Mouse (Mus musculus): ENCODE data around the gene BC003965. TPM values are rescaled to one million over a fixed set of nuclear protein-coding genes. Genes with fewer than 3 reads are reported as not detected.
"Not testable (repeated sequence)": the region's sequence is repeated elsewhere in the genome, so short reads cannot be mapped to it uniquely, and the experiment has no call there.

BC003965 gene
- polyA plus RNA-seq, 1 experiment from 2014 or later: 37.2 TPM

GRCm38 (mm10) chr17:25210680-25211466 lies 26.5 kb downstream of the BC003965 start:
- H3K27me3 ChIP-seq (replicated peaks; ENCODE audit: control insufficient read depth, insufficient read depth, low read length): no peaks in the 10 kb centered on the region
- H3K27ac ChIP-seq (ENCODE audit: low read length): no peak overlapping the region
- no peaks in the 10 kb centered on the region for H3K9me3 ChIP-seq (ENCODE audit: control insufficient read depth, low read length)
- 79% methylated on average over 15 of the region's 15 CpGs for WGBS
- H3K36me3 ChIP-seq (ENCODE audit: control insufficient read depth, insufficient read depth): peaks cover 43% of the 10 kb centered on the region
- no peaks in the 10 kb centered on the region for H3K4me1 ChIP-seq (replicated peaks; ENCODE audit: control insufficient read depth, insufficient read depth, low read length)
- no peak overlapping the region for H3K4me3 ChIP-seq (replicated peaks; ENCODE audit: low read length)
- no peak for ATAC-seq
- no peak overlapping the region for H3K4me2 ChIP-seq (ENCODE audit: low read length)
- no peak overlapping the region for H3K9ac ChIP-seq (replicated peaks; ENCODE audit: low read depth, low read length)

- H3K27ac ChIP-seq (ENCODE audit: low read length): no peak overlapping the region
- no peak for ATAC-seq
- WGBS: 90% methylated on average over 4 of the region's 4 CpGs
- H3K36me3 ChIP-seq (ENCODE audit: control insufficient read depth, insufficient read depth): peaks cover 43% of the 10 kb centered on the region
- H3K27me3 ChIP-seq (replicated peaks; ENCODE audit: control insufficient read depth, insufficient read depth, low read length): no peaks in the 10 kb centered on the region
- no peaks in the 10 kb centered on the region for H3K9me3 ChIP-seq (ENCODE audit: control insufficient read depth, low read length)
- no peak overlapping the region for H3K4me3 ChIP-seq (replicated peaks; ENCODE audit: low read length)
- H3K9ac ChIP-seq (replicated peaks; ENCODE audit: low read depth, low read length): no peak overlapping the region
- no peaks in the 10 kb centered on the region for H3K4me1 ChIP-seq (replicated peaks; ENCODE audit: control insufficient read depth, insufficient read depth, low read length)
- H3K4me2 ChIP-seq (ENCODE audit: low read length): no peak overlapping the region
Observed at GRCm38 (mm10) chr17:25211705-25212104, 27.4 kb downstream of the BC003965 start.

- 96% methylated on average over 3 of the region's 3 CpGs for WGBS
- H3K4me2 ChIP-seq (ENCODE audit: low read length): no peak overlapping the region
- H3K36me3 ChIP-seq (ENCODE audit: control insufficient read depth, insufficient read depth): peaks cover 27% of the 10 kb centered on the region
- no peak overlapping the region for H3K27ac ChIP-seq (ENCODE audit: low read length)
- no peaks in the 10 kb centered on the region for H3K27me3 ChIP-seq (replicated peaks; ENCODE audit: control insufficient read depth, insufficient read depth, low read length)
- ATAC-seq: no peak
- H3K4me1 ChIP-seq (replicated peaks; ENCODE audit: control insufficient read depth, insufficient read depth, low read length): no peaks in the 10 kb centered on the region
- H3K9me3 ChIP-seq (ENCODE audit: control insufficient read depth, low read length): no peaks in the 10 kb centered on the region
- H3K4me3 ChIP-seq (replicated peaks; ENCODE audit: low read length): no peak overlapping the region
- H3K9ac ChIP-seq (replicated peaks; ENCODE audit: low read depth, low read length): no peak overlapping the region
Observed at GRCm38 (mm10) chr17:25215431-25215830, 31.1 kb downstream of the BC003965 start.

- 91% methylated on average over 9 of the region's 9 CpGs for WGBS
- no peak overlapping the region for H3K4me3 ChIP-seq (replicated peaks; ENCODE audit: low read length)
- H3K4me1 ChIP-seq (replicated peaks; ENCODE audit: control insufficient read depth, insufficient read depth, low read length): peaks cover 7% of the 10 kb centered on the region; the same call in 1 of the 2 replicates
- no peak for ATAC-seq
- H3K36me3 ChIP-seq (ENCODE audit: control insufficient read depth, insufficient read depth): peaks cover 10% of the 10 kb centered on the region; the same call in 1 of the 2 replicates
- H3K27ac ChIP-seq (ENCODE audit: low read length): no peak overlapping the region
- no peaks in the 10 kb centered on the region for H3K9me3 ChIP-seq (ENCODE audit: control insufficient read depth, low read length)
- H3K4me2 ChIP-seq (ENCODE audit: low read length): no peak overlapping the region
- H3K9ac ChIP-seq (replicated peaks; ENCODE audit: low read depth, low read length): no peak overlapping the region
- no peaks in the 10 kb centered on the region for H3K27me3 ChIP-seq (replicated peaks; ENCODE audit: control insufficient read depth, insufficient read depth, low read length)
Observed at GRCm38 (mm10) chr17:25218967-25219366, 34.6 kb downstream of the BC003965 start.

- Histone ChIP-seq H3K9ac (replicated peaks; ENCODE audit: low read depth, low read length) (no peak overlapping the region), H3K27ac (ENCODE audit: low read length) (no peak overlapping the region), H3K9me3 (ENCODE audit: control insufficient read depth, low read length) (no peaks in the 10 kb centered on the region), H3K4me2 (ENCODE audit: low read length) (no peak overlapping the region), H3K36me3 (ENCODE audit: control insufficient read depth, insufficient read depth) (peaks cover 8% of the 10 kb centered on the region; the same call in 1 of the 2 replicates), H3K4me1 (replicated peaks; ENCODE audit: control insufficient read depth, insufficient read depth, low read length) (peaks cover 7% of the 10 kb centered on the region; the same call in 1 of the 2 replicates), H3K27me3 (replicated peaks; ENCODE audit: control insufficient read depth, insufficient read depth, low read length) (no peaks in the 10 kb centered on the region), H3K4me3 (replicated peaks; ENCODE audit: low read length) (no peak overlapping the region)
- no peak for ATAC-seq
- WGBS: 94% methylated on average over 15 of the region's 15 CpGs
Observed at GRCm38 (mm10) chr17:25219492-25220295, 35.3 kb downstream of the BC003965 start.

- H3K4me2 ChIP-seq (ENCODE audit: low read length): no peak overlapping the region
- whole genome bisulfite sequencing: 80% methylated on average over 1 of the region's 1 CpGs
- no peaks in the 10 kb centered on the region for H3K27me3 ChIP-seq (replicated peaks; ENCODE audit: control insufficient read depth, insufficient read depth, low read length)
- peaks cover 3% of the 10 kb centered on the region for H3K36me3 ChIP-seq (ENCODE audit: control insufficient read depth, insufficient read depth)
- H3K9me3 ChIP-seq (ENCODE audit: control insufficient read depth, low read length): no peaks in the 10 kb centered on the region
- H3K9ac ChIP-seq (replicated peaks; ENCODE audit: low read depth, low read length): no peak overlapping the region
- H3K4me3 ChIP-seq (replicated peaks; ENCODE audit: low read length): no peak overlapping the region
- peaks cover 7% of the 10 kb centered on the region; the same call in 1 of the 2 replicates for H3K4me1 ChIP-seq (replicated peaks; ENCODE audit: control insufficient read depth, insufficient read depth, low read length)
- no peak overlapping the region for H3K27ac ChIP-seq (ENCODE audit: low read length)
- ATAC-seq: no peak
Observed at GRCm38 (mm10) chr17:25220746-25221145, 36.4 kb downstream of the BC003965 start.

- Histone ChIP-seq H3K27me3 (replicated peaks; ENCODE audit: control insufficient read depth, insufficient read depth, low read length) (no peaks in the 10 kb centered on the region), H3K9ac (replicated peaks; ENCODE audit: low read depth, low read length) (no peak overlapping the region), H3K9me3 (ENCODE audit: control insufficient read depth, low read length) (no peaks in the 10 kb centered on the region), H3K27ac (ENCODE audit: low read length) (no peak overlapping the region), H3K4me3 (replicated peaks; ENCODE audit: low read length) (peak overlapping the region; percentile 23), H3K4me1 (replicated peaks; ENCODE audit: control insufficient read depth, insufficient read depth, low read length) (peaks cover 7% of the 10 kb centered on the region; the same call in 1 of the 2 replicates), H3K4me2 (ENCODE audit: low read length) (peak overlapping the region; percentile 39), H3K36me3 (ENCODE audit: control insufficient read depth, insufficient read depth) (peaks cover 3% of the 10 kb centered on the region)
- WGBS: 1% methylated on average over 14 of the region's 30 CpGs
- ATAC-seq: peak; percentile 80
Observed at GRCm38 (mm10) chr17:25221821-25222503, 37.6 kb downstream of the BC003965 start.

- not testable (repeated sequence) for H3K9me3 ChIP-seq (ENCODE audit: control insufficient read depth, low read length); H3K36me3 ChIP-seq (ENCODE audit: control insufficient read depth, insufficient read depth); H3K9ac ChIP-seq (replicated peaks; ENCODE audit: low read depth, low read length); H3K4me1 ChIP-seq (replicated peaks; ENCODE audit: control insufficient read depth, insufficient read depth, low read length); H3K27ac ChIP-seq (ENCODE audit: low read length); H3K27me3 ChIP-seq (replicated peaks; ENCODE audit: control insufficient read depth, insufficient read depth, low read length)
- H3K4me3 ChIP-seq (replicated peaks; ENCODE audit: low read length): peak overlapping the region; percentile 4; the same call in 1 of the 2 replicates
- 9% methylated on average over 17 of the region's 28 CpGs for WGBS
- ATAC-seq: peak; percentile 95
- peak overlapping the region; percentile 39 for H3K4me2 ChIP-seq (ENCODE audit: low read length)
Observed at GRCm38 (mm10) chr17:25222504-25222940, 38.2 kb downstream of the BC003965 start.

Data from forebrain, embryonic 16.5 days (tissue).